14 mouse cellular contexts compared by ENCODE assay signal in the genomic region with DNA sequence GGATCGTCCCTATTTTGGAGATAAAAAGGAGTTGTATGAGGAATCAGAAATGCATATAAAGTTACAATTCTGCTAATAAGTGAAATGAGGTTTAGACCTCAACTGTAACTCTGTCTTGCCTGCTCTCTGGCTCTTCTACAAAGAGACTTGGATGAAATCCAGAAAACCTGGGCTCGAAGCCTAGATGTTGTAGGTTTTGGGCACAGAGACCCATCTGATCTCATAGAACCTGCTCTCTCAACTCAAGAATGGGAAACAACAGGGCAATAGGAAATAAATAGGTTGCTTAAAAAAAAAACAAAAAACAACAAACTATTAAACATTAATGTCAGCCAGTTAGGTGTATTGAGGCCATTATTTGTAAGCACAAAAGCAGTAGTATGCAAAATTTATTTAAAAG.
A peak's percentile ranks its signal among the peaks of the same experiment; 100 is the strongest.
DNase-seq lines count a peak whose midpoint lies in the region; ATAC-seq and TF ChIP-seq lines count a peak whose summit lies in the region.
"Had no signal": no experiment of that assay in that cellular context is flagged by ENCODE, and none has a peak within 500 bp of the region (broad histone marks: within the 10 kb centered on the region; RNA-seq: fewer than 3 reads in every experiment).

No protein-coding gene starts in this region.

- 42% methylated on average over 2 of the region's 2 CpGs for WGBS in forebrain, postnatal 0 days
- 60% methylated on average over 2 of the region's 2 CpGs for WGBS in forebrain, embryonic 13.5 days
- WGBS in midbrain, postnatal 0 days: 77% methylated on average over 2 of the region's 2 CpGs
- 93% methylated on average over 2 of the region's 2 CpGs for WGBS in midbrain, embryonic 13.5 days
- WGBS in neural tube, embryonic 15.5 days: 71% methylated on average over 2 of the region's 2 CpGs

- no peak overlapping the region for H3K4me2 ChIP-seq in forebrain, postnatal 0 days (ENCODE audit: low read depth)
- no peak overlapping the region for H3K4me2 ChIP-seq in forebrain, embryonic 13.5 days
- H3K4me2 ChIP-seq in midbrain, postnatal 0 days (ENCODE audit: low read depth, low read length, poor library complexity, severe bottlenecking): no peak overlapping the region
- H3K4me2 ChIP-seq in midbrain, embryonic 13.5 days (replicated peaks): no peak overlapping the region
- no peak overlapping the region for H3K4me2 ChIP-seq in neural tube, embryonic 15.5 days
- H3K4me2 ChIP-seq: intestine, embryonic 15.5 days; limb, embryonic 13.5 days; midbrain, embryonic 15.5 days had no signal

- no peaks in the 10 kb centered on the region for H3K27me3 ChIP-seq in forebrain, postnatal 0 days (ENCODE audit: insufficient read depth, low read length)
- H3K27me3 ChIP-seq in forebrain, embryonic 13.5 days: no peaks in the 10 kb centered on the region
- no peaks in the 10 kb centered on the region for H3K27me3 ChIP-seq in midbrain, postnatal 0 days (ENCODE audit: insufficient read depth, low read length)
- H3K27me3 ChIP-seq in midbrain, embryonic 13.5 days: no peaks in the 10 kb centered on the region
- no peaks in the 10 kb centered on the region for H3K27me3 ChIP-seq in neural tube, embryonic 15.5 days (replicated peaks)
- H3K27me3 ChIP-seq: intestine, embryonic 15.5 days; limb, embryonic 13.5 days; midbrain, embryonic 15.5 days had no signal

- DNase-seq in forebrain, postnatal 0 days: peak; percentile 59
- peak; percentile 54 for DNase-seq in midbrain, postnatal 0 days (ENCODE audit: low spot score)
- DNase-seq in cerebellum, postnatal 10 days: peak; percentile 85 to 88
- DNase-seq in layer of hippocampus, postnatal 10 days (ENCODE audit: low spot score in 2 of 2): peak; percentile 51 to 68
- DNase-seq: gastrocnemius, postnatal 36 days; spleen, adult 18-20 months had no signal

- no peak overlapping the region for H3K4me3 ChIP-seq in forebrain, postnatal 0 days (ENCODE audit: low read depth, low read length)
- no peak overlapping the region for H3K4me3 ChIP-seq in forebrain, embryonic 13.5 days
- H3K4me3 ChIP-seq in midbrain, postnatal 0 days (ENCODE audit: low read depth, low read length): no peak overlapping the region
- no peak overlapping the region for H3K4me3 ChIP-seq in midbrain, embryonic 13.5 days (replicated peaks)
- no peak overlapping the region for H3K4me3 ChIP-seq in neural tube, embryonic 15.5 days (replicated peaks)
- H3K4me3 ChIP-seq: forebrain, embryonic 10.5 days; intestine, embryonic 15.5 days; limb, embryonic 13.5 days; midbrain, embryonic 15.5 days had no signal

- H3K27ac ChIP-seq in forebrain, postnatal 0 days (ENCODE audit: low read depth, low read length): no peak overlapping the region
- H3K27ac ChIP-seq in forebrain, embryonic 13.5 days: no peak overlapping the region
- H3K27ac ChIP-seq in midbrain, postnatal 0 days (ENCODE audit: low read depth, low read length): no peak overlapping the region
- no peak overlapping the region for H3K27ac ChIP-seq in midbrain, embryonic 13.5 days
- no peak overlapping the region for H3K27ac ChIP-seq in neural tube, embryonic 15.5 days (replicated peaks)
- H3K27ac ChIP-seq: forebrain, embryonic 10.5 days; intestine, embryonic 15.5 days; limb, embryonic 13.5 days; midbrain, embryonic 15.5 days had no signal

- no peaks in the 10 kb centered on the region for H3K9me3 ChIP-seq in forebrain, postnatal 0 days (ENCODE audit: low read length)
- H3K9me3 ChIP-seq in forebrain, embryonic 13.5 days (replicated peaks): no peaks in the 10 kb centered on the region
- H3K9me3 ChIP-seq in midbrain, postnatal 0 days (ENCODE audit: low read length): no peaks in the 10 kb centered on the region
- H3K9me3 ChIP-seq in midbrain, embryonic 13.5 days: no peaks in the 10 kb centered on the region
- no peaks in the 10 kb centered on the region for H3K9me3 ChIP-seq in neural tube, embryonic 15.5 days (replicated peaks)
- H3K9me3 ChIP-seq: forebrain, embryonic 10.5 days; intestine, embryonic 15.5 days; limb, embryonic 13.5 days; midbrain, embryonic 15.5 days had no signal

- no peak overlapping the region for H3K9ac ChIP-seq in forebrain, postnatal 0 days
- no peak overlapping the region for H3K9ac ChIP-seq in forebrain, embryonic 13.5 days
- H3K9ac ChIP-seq in midbrain, postnatal 0 days (replicated peaks; ENCODE audit: low read length, poor library complexity, severe bottlenecking): no peak overlapping the region
- H3K9ac ChIP-seq in midbrain, embryonic 13.5 days (replicated peaks): no peak overlapping the region
- no peak overlapping the region for H3K9ac ChIP-seq in neural tube, embryonic 15.5 days (replicated peaks)
- H3K9ac ChIP-seq: intestine, embryonic 15.5 days; limb, embryonic 13.5 days; midbrain, embryonic 15.5 days had no signal

- ATAC-seq in forebrain, postnatal 0 days: no peak
- ATAC-seq in forebrain, embryonic 13.5 days: no peak
- no peak for ATAC-seq in midbrain, postnatal 0 days (ENCODE audit: low FRiP score)
- ATAC-seq in midbrain, embryonic 13.5 days: no peak
- ATAC-seq in neural tube, embryonic 15.5 days (ENCODE audit: low FRiP score): no peak
- no peak for ATAC-seq in monocyte, adult 5-6 weeks (replicated peaks; ENCODE audit: insufficient number of reproducible peaks, low FRiP score, low TSS enrichment, poor library complexity, severe bottlenecking)
- ATAC-seq: intestine, embryonic 15.5 days; midbrain, embryonic 15.5 days had no signal

- H3K4me1 ChIP-seq in forebrain, postnatal 0 days (ENCODE audit: insufficient read depth): no peaks in the 10 kb centered on the region
- H3K4me1 ChIP-seq in forebrain, embryonic 13.5 days: 0 out of 2 replicates have a peak, but pooled peaks cover 8% of the 10 kb centered on the region
- no peaks in the 10 kb centered on the region for H3K4me1 ChIP-seq in midbrain, postnatal 0 days (ENCODE audit: insufficient read depth, low read length)
- no peaks in the 10 kb centered on the region for H3K4me1 ChIP-seq in midbrain, embryonic 13.5 days (replicated peaks)
- H3K4me1 ChIP-seq in neural tube, embryonic 15.5 days: no peaks in the 10 kb centered on the region
- H3K4me1 ChIP-seq: forebrain, embryonic 10.5 days; intestine, embryonic 15.5 days; midbrain, embryonic 15.5 days had no signal

- no peaks in the 10 kb centered on the region for H3K36me3 ChIP-seq in forebrain, postnatal 0 days (ENCODE audit: insufficient read depth)
- no peaks in the 10 kb centered on the region for H3K36me3 ChIP-seq in forebrain, embryonic 13.5 days (ENCODE audit: poor library complexity, severe bottlenecking)
- H3K36me3 ChIP-seq in midbrain, postnatal 0 days (ENCODE audit: insufficient read depth, low read length): no peaks in the 10 kb centered on the region
- H3K36me3 ChIP-seq in midbrain, embryonic 13.5 days: no peaks in the 10 kb centered on the region
- H3K36me3 ChIP-seq in neural tube, embryonic 15.5 days: no peaks in the 10 kb centered on the region
- H3K36me3 ChIP-seq: forebrain, embryonic 10.5 days; intestine, embryonic 15.5 days; limb, embryonic 13.5 days; midbrain, embryonic 15.5 days had no signal

- no peak for TF ChIP-seq CTCF in forebrain, postnatal 0 days (IDR thresholded peaks at IDR 0.05; ENCODE audit: low read depth)
- TF ChIP-seq CTCF in midbrain, postnatal 0 days (IDR thresholded peaks at IDR 0.05): no peak
